Mouse (Mus musculus) right cerebral cortex, adult 2 months (tissue): ENCODE measurements around the gene Olfr101.

Experiments used
- DNase-seq, 2 experiments: peaks; one replicate each; pipeline ENCODE4 v3.0.0; 2021 to 2022; ENCODE audit warnings: low spot score in 2 of 2

Gene Olfr101

GRCm38 (mm10) chr17:37304213-37304612, at the start of gene Olfr101:
Gene Olfr101 (minus strand): TSS chr17:37304313.
- no peak for DNase-seq

- no peak for DNase-seq
These were observed 35.5 kb upstream of the Olfr101 start, which contains the start of gene Olfr103 for GRCm38 (mm10) chr17:37339598-37339997. Gene Olfr103 (minus strand): TSS chr17:37339698.

- no peak for DNase-seq
These were observed 12.8 kb upstream of the Olfr101 start, which contains the start of gene Olfr102 for GRCm38 (mm10) chr17:37316954-37317353. Gene Olfr102 (minus strand): TSS chr17:37317054.

- DNase-seq = no peak
These were observed 6.1 kb upstream of the Olfr101 start for GRCm38 (mm10) chr17:37310146-37310699.

GRCm38 (mm10) chr17:37308483-37308882, 4.4 kb upstream of the Olfr101 start:
- peak; percentile 4 to 19 for DNase-seq

- DNase-seq = no peak
These were observed 20.8 kb downstream of the Olfr101 start, which contains the start of gene Olfr99 for GRCm38 (mm10) chr17:37283360-37283759. Gene Olfr99 (minus strand): TSS chr17:37283460.

GRCm38 (mm10) chr17:37280331-37280730, 23.8 kb downstream of the Olfr101 start:
- DNase-seq = no peak

GRCm38 (mm10) chr17:37276573-37276972, 27.5 kb downstream of the Olfr101 start:
- DNase-seq = no peak

GRCm38 (mm10) chr17:37275626-37276248, 28.4 kb downstream of the Olfr101 start:
- DNase-seq = no peak

- DNase-seq = peak; percentile 4 to 7
These were observed 33.4 kb downstream of the Olfr101 start for GRCm38 (mm10) chr17:37270702-37271092.

GRCm38 (mm10) chr17:37270058-37270701, 33.9 kb downstream of the Olfr101 start, which contains the start of gene H2-M3:
Gene H2-M3 (plus strand): TSS chr17:37270220.
- DNase-seq = peak; percentile 96

GRCm38 (mm10) chr17:37263626-37264025, 40.5 kb downstream of the Olfr101 start, which contains the start of gene Olfr98:
Gene Olfr98 (minus strand): TSS chr17:37263749.
- no peak for DNase-seq

- peak; percentile 5 to 6 for DNase-seq
These were observed 53.6 kb downstream of the Olfr101 start for GRCm38 (mm10) chr17:37250544-37250943.

- no peak for DNase-seq
These were observed 54.7 kb downstream of the Olfr101 start for GRCm38 (mm10) chr17:37249460-37249859.
